Mouse (Mus musculus) spleen, postnatal 36 days (tissue): ENCODE data around the gene Kmt5c.
"Not testable (repeated sequence)": the region's sequence is repeated elsewhere in the genome, so short reads cannot be mapped to it uniquely, and the experiment has no call there.

Experiments used
- DNase-seq, 2 experiments: peaks; one replicate each; pipeline ENCODE4 v3.0.0; 2022; ENCODE audit warnings: low spot score in 2 of 2, mixed read lengths in 1 of 2

Kmt5c gene

DNA sequence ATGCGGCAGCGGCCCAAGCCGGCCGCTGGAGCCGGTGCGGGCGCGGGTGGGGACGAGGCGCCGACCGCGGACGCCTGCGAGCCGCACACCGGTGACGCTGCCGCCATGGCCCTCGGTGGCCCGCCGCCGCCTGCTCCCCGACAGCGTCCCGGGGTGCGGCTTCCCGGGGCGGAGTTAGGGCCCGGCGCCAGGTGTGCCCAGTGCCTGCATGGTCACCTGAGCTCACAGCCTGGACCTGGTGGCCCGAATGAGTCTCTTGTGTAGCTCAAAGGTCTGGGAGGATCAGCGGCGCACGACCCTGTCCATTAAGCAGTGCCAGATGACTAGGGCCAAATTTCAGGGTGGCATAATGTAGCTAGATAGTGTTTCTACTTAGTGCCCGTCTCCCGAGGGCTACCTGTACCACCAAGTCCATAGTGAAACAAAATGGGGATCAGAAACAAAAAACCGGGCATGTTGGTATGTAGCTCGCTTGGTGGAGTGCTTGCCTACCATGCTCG, 49.6 kb downstream of the Kmt5c start, which contains the start of gene Tmem238:
TSS of gene Tmem238 (minus strand) at position 221 of the 500 bp plus-strand sequence.
- peak; percentile 18 to 25 for DNase-seq

GRCm38 (mm10) chr7:4792278-4793212, 52.6 kb downstream of the Kmt5c start, which contains the start of gene Rpl28:
Gene Rpl28, plus strand, starts transcription at chr7:4792874.
- peak; percentile 95 to 97 for DNase-seq

- not testable (repeated sequence) for DNase-seq
Measured at GRCm38 (mm10) chr7:4793248-4793647, 53.3 kb downstream of the Kmt5c start.

- DNase-seq, result no peak
Measured at GRCm38 (mm10) chr7:4793674-4794073, 53.8 kb downstream of the Kmt5c start.

DNA sequence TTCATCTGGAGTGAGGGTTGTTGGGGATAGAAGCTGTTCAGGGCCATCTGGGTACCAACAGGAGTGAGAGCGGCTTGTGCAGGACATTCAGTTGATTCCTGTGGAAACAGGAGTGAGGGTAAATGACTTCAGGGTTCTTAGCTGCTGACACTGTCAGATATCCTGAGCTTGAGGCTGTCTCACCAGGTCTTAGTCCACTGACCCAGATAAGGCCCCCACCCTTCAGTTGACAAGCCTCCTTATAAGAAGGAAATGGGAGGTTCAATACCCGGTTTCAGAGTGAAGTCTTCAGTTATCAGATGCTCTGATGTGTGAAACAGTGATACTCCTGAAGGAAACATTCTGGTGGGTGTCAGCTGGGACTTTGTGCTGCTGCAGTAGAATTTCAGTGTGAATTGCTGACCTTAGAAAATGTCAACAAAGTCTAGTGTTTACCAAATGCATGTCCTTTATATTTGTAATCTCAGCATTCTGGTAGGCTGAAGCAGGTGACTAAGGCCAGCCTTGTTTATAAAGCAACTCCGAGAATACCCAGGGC, 54.8 kb downstream of the Kmt5c start:
- no peak for DNase-seq

DNA sequence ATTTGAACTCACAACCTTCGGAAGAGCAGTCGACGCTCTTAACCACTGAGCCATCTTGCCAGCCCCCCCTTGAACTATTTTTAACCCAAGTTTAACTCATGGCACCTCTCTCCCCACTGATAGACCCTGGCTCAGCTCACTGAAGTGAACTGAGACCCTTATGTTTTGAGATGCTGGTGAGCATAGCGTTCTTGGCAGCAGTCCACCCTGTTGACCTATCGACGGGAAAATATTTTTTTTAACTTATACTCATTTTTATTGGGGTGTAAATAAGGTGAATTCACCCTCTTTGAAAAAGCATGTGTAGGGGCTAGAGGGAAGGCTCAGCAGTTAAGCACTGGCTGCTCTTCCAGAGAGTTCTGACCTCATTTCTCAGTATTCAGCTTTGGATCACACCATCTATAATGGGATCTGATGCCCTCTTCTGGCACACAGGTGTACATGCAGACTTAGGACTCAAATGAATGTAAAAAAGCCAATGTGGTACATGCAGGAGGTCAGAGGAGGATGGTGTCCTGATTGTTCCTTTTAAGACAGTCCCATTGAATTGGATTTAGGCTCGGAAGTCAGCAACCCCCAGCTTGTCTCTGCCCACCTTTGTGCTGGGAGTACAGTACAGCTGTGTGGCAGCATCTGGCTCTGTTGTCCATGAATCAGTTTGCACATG, 56.0 kb downstream of the Kmt5c start:
- peak; percentile 28 to 38 for DNase-seq
